Mouse (Mus musculus): ENCODE data around the gene Zfp595.

GRCm38 (mm10) chr13:67343422-67343821 lies 11.1 kb upstream of the Zfp595 start:
- TF ChIP-seq CTCF (IDR thresholded peaks at IDR 0.05; ENCODE audit: borderline replicate concordance, insufficient read depth, low read length) (no peak), POLR2A (IDR thresholded peaks at IDR 0.05; ENCODE audit: low read depth, low read length) (no peak)
